Mouse (Mus musculus) cerebellum, adult 2 months (tissue): ENCODE results near the gene Fbxo21. TPM values are rescaled to one million over a fixed set of nuclear protein-coding genes. Genes with fewer than 3 reads are reported as not detected.

ENCODE experiments used
- DNase-seq, 2 experiments: peaks; one replicate each; pipeline ENCODE4 v3.0.0; 2021
- H3K27ac ChIP-seq: fragments of 200-500 bp; 2 replicates; pipeline ENCODE4 v1.5.1; 2012; ENCODE audit warnings: low read length, control low read depth, inconsistent platforms; ENCODE audit not compliant: insufficient read depth
- H3K27me3 ChIP-seq: fragments of 200-500 bp; 2 replicates; pipeline ENCODE4 v1.6.1; 2012; ENCODE audit warnings: inconsistent platforms, mild to moderate bottlenecking, low read length, moderate library complexity; ENCODE audit not compliant: control insufficient read depth, insufficient read depth
- H3K4me1 ChIP-seq: fragments of 200-500 bp; 2 replicates; pipeline ENCODE4 v1.6.1; 2011; ENCODE audit warnings: low read length; ENCODE audit not compliant: control insufficient read depth, insufficient read depth
- H3K4me3 ChIP-seq: fragments of 200-500 bp; replicated peaks from 2 replicates; pipeline ENCODE3; 2011; ENCODE audit warnings: mild to moderate bottlenecking, low read depth, low read length, control low read depth; ENCODE audit not compliant: insufficient read depth
- CTCF ChIP-seq: fragments of 200-500 bp; IDR thresholded peaks from 2 replicates; pipeline ENCODE4 v1.5.1; 2011; ENCODE audit warnings: low read depth, mild to moderate bottlenecking, control low read depth, low read length, moderate library complexity, borderline replicate concordance; ENCODE audit not compliant: insufficient read depth
- POLR2A ChIP-seq: fragments of 200-500 bp; IDR thresholded peaks from 2 replicates; pipeline ENCODE4 v1.6.1; 2011; ENCODE audit warnings: low read length, control low read depth, borderline replicate concordance; ENCODE audit not compliant: insufficient read depth
- WGBS: fragments of 180-500 bp; shearing (Covaris S2); methylation state at CpG from one replicate; pipeline ENCODE4 v1.1.7; 2018; 5-methylcytosine and 5-hydroxymethylcytosine counted together
- polyA plus RNA-seq: library from polyadenylated mRNA; depleted of rRNA; stranded (reverse); fragments of >200 nt; gene quantifications from 2 replicates; pipeline ENCODE4 v1.2.3, GENCODE M21; 2012; rRNA removed

Gene Fbxo21
- polyA plus RNA-seq, 1 experiment, result 114 TPM

- Histone ChIP-seq H3K4me1 (peaks cover 29% of the 10 kb centered on the region), H3K4me3 (no peak overlapping the region), H3K27ac (peak overlapping the region; percentile 71), H3K27me3 (no peaks in the 10 kb centered on the region)
- TF ChIP-seq POLR2A (no peak), CTCF (no peak)
- DNase-seq, result peak; percentile 83 to 86
- WGBS, result 37% methylated on average over 8 of the region's 8 CpGs
Measured at GRCm38 (mm10) chr5:118051981-118052662, 75.6 kb downstream of the Fbxo21 start.

- no peak for TF ChIP-seq POLR2A
- no peak for TF ChIP-seq CTCF
- Histone ChIP-seq H3K27me3 (no peaks in the 10 kb centered on the region), H3K4me3 (no peak overlapping the region), H3K27ac (peak overlapping the region; percentile 2; the same call in 1 of the 2 replicates), H3K4me1 (peaks cover 34% of the 10 kb centered on the region)
- 63% methylated on average over 2 of the region's 2 CpGs for WGBS
- no peak for DNase-seq
Measured at GRCm38 (mm10) chr5:118053205-118053604, 76.7 kb downstream of the Fbxo21 start.

- DNase-seq, result peak in 1 of 2 experiments; percentile 54
- H3K27ac ChIP-seq, result peak overlapping the region; percentile 44
- WGBS, result 14% methylated on average over 8 of the region's 8 CpGs
Measured at GRCm38 (mm10) chr5:118057508-118058111, 81.1 kb downstream of the Fbxo21 start.

GRCm38 (mm10) chr5:118058858-118059257 is 82.3 kb downstream of the Fbxo21 start:
- Histone ChIP-seq H3K4me1 (peaks cover 69% of the 10 kb centered on the region), H3K27me3 (no peaks in the 10 kb centered on the region), H3K27ac (peak overlapping the region; percentile 13; the same call in 1 of the 2 replicates), H3K4me3 (no peak overlapping the region)
- 74% methylated on average over 10 of the region's 10 CpGs for WGBS
- TF ChIP-seq POLR2A (no peak), CTCF (no peak)
- no peak for DNase-seq

More at GRCm38 (mm10) chr5:118057508-118058111, 81.1 kb downstream of the Fbxo21 start:
- Histone ChIP-seq H3K27me3 (no peaks in the 10 kb centered on the region), H3K4me3 (no peak overlapping the region), H3K4me1 (peaks cover 59% of the 10 kb centered on the region)
- TF ChIP-seq CTCF (no peak), POLR2A (no peak)

GRCm38 (mm10) chr5:118059646-118060045 is 83.1 kb downstream of the Fbxo21 start:
- peak in 1 of 2 experiments; percentile 53 for DNase-seq
- no peak for TF ChIP-seq CTCF
- TF ChIP-seq POLR2A, result no peak
- Histone ChIP-seq H3K4me1 (peaks cover 76% of the 10 kb centered on the region), H3K27me3 (no peaks in the 10 kb centered on the region), H3K4me3 (no peak overlapping the region), H3K27ac (peak overlapping the region; percentile 68)
- 18% methylated on average over 9 of the region's 9 CpGs for WGBS

Other genes starting within 250 kb of the Fbxo21 start
- 28.0 and 32.8 TPM in 2 replicates for gene Nos1, start 195.7 kb upstream of the Fbxo21 start, polyA plus RNA-seq
- gene Tesc, start 51.0 kb downstream of the Fbxo21 start, polyA plus RNA-seq, result 95.4 and 102 TPM in 2 replicates
- 42.8 and 46.2 TPM in 2 replicates for gene Fbxw8, start 178.7 kb downstream of the Fbxo21 start, polyA plus RNA-seq
- 3.3 and 3.4 TPM in 2 replicates for gene Hrk, start 187.9 kb downstream of the Fbxo21 start, polyA plus RNA-seq